In genomic region chr15:85712565-85713168, GRCm38 (mm10) we compare ENCODE assay signal across 10 mouse cellular contexts. TPM values are rescaled to one million over a fixed set of nuclear protein-coding genes. Genes with fewer than 3 reads are reported as not detected.
DNase-seq lines count a peak whose midpoint lies in the region; ATAC-seq and TF ChIP-seq lines count a peak whose summit lies in the region.
"Had no signal": no experiment of that assay in that cellular context is flagged by ENCODE, and none has a peak within 500 bp of the region (broad histone marks: within the 10 kb centered on the region; RNA-seq: fewer than 3 reads in every experiment).

No protein-coding gene starts in this region.

- DNase-seq in hindbrain, embryonic 10.5 days (ENCODE audit: low spot score), result peak; percentile 49
- no peak for DNase-seq in hindbrain, embryonic 14.5 days (ENCODE audit: low spot score)
- DNase-seq in thymus, adult 2 months, result peak; percentile 21
- DNase-seq in thymus, postnatal 10 days (ENCODE audit: low spot score in 2 of 2), result no peak
- peak; percentile 55 for DNase-seq in embryonic facial prominence, embryonic 10.5 days (ENCODE audit: low spot score)
- DNase-seq in thymus, postnatal 4 days, result peak; percentile 59
- DNase-seq in gastrocnemius, adult 18-20 months (ENCODE audit: low spot score), result no peak
- no peak for DNase-seq in testis, postnatal 14 days (ENCODE audit: low spot score)
- DNase-seq: right cerebral cortex, postnatal 14 days had no signal

- WGBS in hindbrain, embryonic 10.5 days, result 44% methylated on average over 5 of the region's 5 CpGs
- WGBS in hindbrain, embryonic 14.5 days, result 42% methylated on average over 5 of the region's 5 CpGs
- 52% methylated on average over 5 of the region's 5 CpGs for WGBS in thymus, adult 2 months
- 36% methylated on average over 5 of the region's 5 CpGs for WGBS in embryonic facial prominence, embryonic 10.5 days

- H3K9ac ChIP-seq in hindbrain, embryonic 14.5 days, result no peak overlapping the region
- H3K9ac ChIP-seq: limb, embryonic 12.5 days had no signal

- H3K4me3 ChIP-seq in hindbrain, embryonic 10.5 days, result no peak overlapping the region
- H3K4me3 ChIP-seq in hindbrain, embryonic 14.5 days (replicated peaks; ENCODE audit: low read length), result no peak overlapping the region
- no peak overlapping the region for H3K4me3 ChIP-seq in thymus, adult 2 months (ENCODE audit: control insufficient read depth, insufficient read depth, low read length)
- H3K4me3 ChIP-seq in embryonic facial prominence, embryonic 10.5 days, result no peak overlapping the region
- H3K4me3 ChIP-seq: limb, embryonic 12.5 days had no signal

- H3K4me1 ChIP-seq in hindbrain, embryonic 10.5 days (replicated peaks), result 0 out of 2 replicates have a peak, but pooled peaks cover 3% of the 10 kb centered on the region
- no peaks in the 10 kb centered on the region for H3K4me1 ChIP-seq in hindbrain, embryonic 14.5 days (replicated peaks; ENCODE audit: control insufficient read depth, insufficient read depth, low read length)
- no peaks in the 10 kb centered on the region for H3K4me1 ChIP-seq in thymus, adult 2 months (replicated peaks; ENCODE audit: control insufficient read depth, insufficient read depth, low read length)
- no peaks in the 10 kb centered on the region; the same call in 1 of the 2 replicates for H3K4me1 ChIP-seq in embryonic facial prominence, embryonic 10.5 days

- 0 out of 2 replicates have a peak, but pooled peaks cover 4% of the 10 kb centered on the region for H3K9me3 ChIP-seq in hindbrain, embryonic 10.5 days
- no peaks in the 10 kb centered on the region for H3K9me3 ChIP-seq in hindbrain, embryonic 14.5 days (ENCODE audit: control insufficient read depth, low read length)
- H3K9me3 ChIP-seq in embryonic facial prominence, embryonic 10.5 days, result no peaks in the 10 kb centered on the region
- H3K9me3 ChIP-seq: limb, embryonic 12.5 days had no signal

- no peak overlapping the region for H3K4me2 ChIP-seq in hindbrain, embryonic 14.5 days (replicated peaks)
- H3K4me2 ChIP-seq: limb, embryonic 12.5 days had no signal

- H3K27ac ChIP-seq in hindbrain, embryonic 10.5 days, result no peak overlapping the region
- H3K27ac ChIP-seq in hindbrain, embryonic 14.5 days, result no peak overlapping the region
- H3K27ac ChIP-seq in thymus, adult 2 months (ENCODE audit: control insufficient read depth, insufficient read depth, low read length), result no peak overlapping the region
- H3K27ac ChIP-seq in embryonic facial prominence, embryonic 10.5 days (replicated peaks), result no peak overlapping the region
- H3K27ac ChIP-seq: limb, embryonic 12.5 days had no signal

- peak; percentile 60; the same call in 1 of the 2 replicates for TF ChIP-seq CTCF in thymus, adult 2 months (IDR thresholded peaks at IDR 0.05; ENCODE audit: borderline replicate concordance, control insufficient read depth, extremely low read depth, insufficient read depth, low read length, poor library complexity)

- peaks cover 30% of the 10 kb centered on the region for H3K27me3 ChIP-seq in hindbrain, embryonic 10.5 days (ENCODE audit: insufficient read depth, poor library complexity, severe bottlenecking)
- no peaks in the 10 kb centered on the region for H3K27me3 ChIP-seq in hindbrain, embryonic 14.5 days (ENCODE audit: control insufficient read depth, insufficient read depth, low read length)
- H3K27me3 ChIP-seq in thymus, adult 2 months (ENCODE audit: control insufficient read depth, insufficient read depth, low read length), result no peaks in the 10 kb centered on the region
- peaks cover 35% of the 10 kb centered on the region for H3K27me3 ChIP-seq in embryonic facial prominence, embryonic 10.5 days (replicated peaks; ENCODE audit: low read depth, poor library complexity, severe bottlenecking)

- ATAC-seq in hindbrain, embryonic 14.5 days (ENCODE audit: low FRiP score), result no peak

- H3K36me3 ChIP-seq in hindbrain, embryonic 10.5 days, result no peaks in the 10 kb centered on the region
- H3K36me3 ChIP-seq in hindbrain, embryonic 14.5 days (replicated peaks; ENCODE audit: control insufficient read depth, insufficient read depth), result 0 out of 2 replicates have a peak, but pooled peaks cover under 1% of the 10 kb centered on the region
- no peaks in the 10 kb centered on the region for H3K36me3 ChIP-seq in thymus, adult 2 months (ENCODE audit: control insufficient read depth, insufficient read depth, low read length)
- H3K36me3 ChIP-seq in embryonic facial prominence, embryonic 10.5 days (replicated peaks), result no peaks in the 10 kb centered on the region
- H3K36me3 ChIP-seq: limb, embryonic 12.5 days had no signal

- no peak for TF ChIP-seq POLR2A in thymus, adult 2 months (IDR thresholded peaks at IDR 0.05; ENCODE audit: control insufficient read depth, extremely low read depth, insufficient read depth, low read length, poor library complexity)

RNA-seq across cellular contexts. Expression of gene Ppara, which starts 22.1 kb away (rescaled TPM):
- polyA plus RNA-seq in hindbrain, embryonic 10.5 days (2016; fragmentation: Nextera tagmentation; extraction: Ambion mirVana), result 0.24 and 0.62 TPM in 2 replicates
- polyA plus RNA-seq in hindbrain, embryonic 14.5 days (2014; fragmentation: Nextera tagmentation; extraction: Ambion mirVana), result 1.2 and 1.6 TPM in 2 replicates
- 1.3 and 1.9 TPM in 2 replicates for polyA plus RNA-seq in thymus, adult 2 months (2012; rRNA removed)
- polyA plus RNA-seq in embryonic facial prominence, embryonic 10.5 days (2016; fragmentation: Nextera tagmentation; extraction: Ambion mirVana), result 0.29 and 0.75 TPM in 2 replicates
- total RNA-seq in gastrocnemius, adult 18-20 months (2021), result 10 to 100 TPM; 21.9 to 22.2 TPM

Comparison
In these comparisons a context has a peak if more than half of its experiments do, and no peak if none do; other contexts are left out.
1. DNase-seq: peak in hindbrain, embryonic 10.5 days (single experiment), thymus, adult 2 months (single experiment), embryonic facial prominence, embryonic 10.5 days (single experiment) and thymus, postnatal 4 days (single experiment); none in hindbrain, embryonic 14.5 days (single experiment), thymus, postnatal 10 days (0 of 2), gastrocnemius, adult 18-20 months (single experiment) and testis, postnatal 14 days (single experiment).